Mouse (Mus musculus): Measurements from ENCODE around the gene Entpd2.
A peak's percentile ranks its signal among the peaks of the same experiment; 100 is the strongest.
"Not testable (repeated sequence)": the region's sequence is repeated elsewhere in the genome, so short reads cannot be mapped to it uniquely, and the experiment has no call there.

Entpd2 gene

DNA sequence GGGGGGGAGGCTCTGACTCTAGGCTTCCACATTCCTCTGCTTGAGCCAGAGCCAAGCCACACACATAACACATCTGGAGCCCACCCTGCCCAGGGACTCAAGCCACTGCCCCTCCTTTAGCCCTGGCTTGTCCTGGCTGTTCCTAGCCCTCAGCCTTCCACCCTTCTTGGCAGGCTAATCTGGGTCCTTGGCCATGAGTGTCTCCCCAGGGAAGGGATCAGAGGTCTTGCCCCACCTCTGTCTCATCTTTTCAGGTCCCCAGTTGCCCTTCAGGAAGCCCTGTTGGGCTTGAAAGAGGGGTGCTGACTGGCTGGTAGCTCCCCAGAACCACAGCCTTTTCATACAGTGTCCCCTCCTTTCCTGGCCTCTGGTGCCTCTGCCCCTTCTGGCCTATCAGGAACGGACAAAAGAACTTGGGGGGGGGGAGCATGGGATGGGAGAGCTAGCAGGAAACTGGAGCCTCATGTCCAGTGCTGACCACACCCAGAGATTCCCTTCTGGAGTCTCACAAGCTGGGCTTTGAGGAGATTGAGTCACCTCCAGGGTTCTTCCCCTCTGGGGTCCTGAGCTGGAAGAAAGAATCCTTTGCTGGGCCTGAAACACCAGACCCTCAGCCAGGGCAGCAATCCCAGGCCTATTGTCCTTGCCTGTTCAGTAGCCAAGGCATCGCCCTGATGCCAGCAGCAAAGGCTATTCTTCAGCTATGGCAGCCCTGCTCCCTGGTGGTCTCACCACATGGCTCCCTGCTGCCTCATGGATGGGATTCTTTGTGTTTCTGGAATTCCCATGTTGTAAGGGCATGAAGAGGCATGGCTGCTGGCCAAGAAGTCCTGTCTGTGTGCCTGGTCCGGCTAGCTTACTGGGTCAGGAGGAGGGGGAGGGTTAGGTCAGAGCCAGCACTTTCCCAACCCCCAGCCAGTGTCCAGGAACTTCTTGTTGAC, 1.1 kb upstream of the Entpd2 start:
- peak in 1 of 2 experiments; percentile 52 for DNase-seq (ENCODE audit: low spot score in 2 of 2)

- DNase-seq (ENCODE audit: low spot score in 2 of 2): no peak
Observed at GRCm38 (mm10) chr2:25396597-25396983, 916 bp downstream of the Entpd2 start.

DNA sequence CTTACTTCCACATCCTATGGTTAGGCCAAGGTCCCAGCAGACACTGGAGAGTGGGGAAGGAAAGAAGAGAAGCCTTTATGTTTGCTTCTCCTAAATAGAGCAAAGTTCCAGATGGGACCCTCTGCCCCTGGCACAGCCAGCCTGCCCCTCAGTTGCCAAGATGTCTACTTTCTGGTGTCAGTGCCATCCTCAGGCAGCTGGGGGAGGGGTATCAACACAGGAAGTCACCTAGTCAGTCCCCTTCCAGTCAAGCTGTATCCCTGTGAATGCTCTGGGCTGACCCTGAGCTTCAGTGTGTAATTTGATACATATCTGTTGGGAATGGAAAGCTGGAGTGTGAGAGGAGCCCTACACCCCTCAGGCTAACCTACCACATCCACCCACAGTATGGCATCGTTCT, 1.3 kb downstream of the Entpd2 start:
- DNase-seq (ENCODE audit: low spot score in 2 of 2): no peak

- no peak for DNase-seq (ENCODE audit: low spot score in 2 of 2)
Observed at GRCm38 (mm10) chr2:25398065-25398464, 2.4 kb downstream of the Entpd2 start.

GRCm38 (mm10) chr2:25399051-25399450, 3.4 kb downstream of the Entpd2 start, which contains the start of gene Npdc1:
Gene Npdc1 (plus strand): TSS chr2:25399351.
- no peak for DNase-seq (ENCODE audit: low spot score in 2 of 2)

GRCm38 (mm10) chr2:25400291-25400690, 4.6 kb downstream of the Entpd2 start:
- DNase-seq (ENCODE audit: low spot score in 2 of 2): no peak

- DNase-seq (ENCODE audit: low spot score in 2 of 2): peak in 1 of 2 experiments; percentile 37
Observed at GRCm38 (mm10) chr2:25400764-25401163, 5.1 kb downstream of the Entpd2 start.

GRCm38 (mm10) chr2:25402377-25402971, 6.8 kb downstream of the Entpd2 start:
- DNase-seq (ENCODE audit: low spot score in 2 of 2): peak; percentile 66 to 71

DNA sequence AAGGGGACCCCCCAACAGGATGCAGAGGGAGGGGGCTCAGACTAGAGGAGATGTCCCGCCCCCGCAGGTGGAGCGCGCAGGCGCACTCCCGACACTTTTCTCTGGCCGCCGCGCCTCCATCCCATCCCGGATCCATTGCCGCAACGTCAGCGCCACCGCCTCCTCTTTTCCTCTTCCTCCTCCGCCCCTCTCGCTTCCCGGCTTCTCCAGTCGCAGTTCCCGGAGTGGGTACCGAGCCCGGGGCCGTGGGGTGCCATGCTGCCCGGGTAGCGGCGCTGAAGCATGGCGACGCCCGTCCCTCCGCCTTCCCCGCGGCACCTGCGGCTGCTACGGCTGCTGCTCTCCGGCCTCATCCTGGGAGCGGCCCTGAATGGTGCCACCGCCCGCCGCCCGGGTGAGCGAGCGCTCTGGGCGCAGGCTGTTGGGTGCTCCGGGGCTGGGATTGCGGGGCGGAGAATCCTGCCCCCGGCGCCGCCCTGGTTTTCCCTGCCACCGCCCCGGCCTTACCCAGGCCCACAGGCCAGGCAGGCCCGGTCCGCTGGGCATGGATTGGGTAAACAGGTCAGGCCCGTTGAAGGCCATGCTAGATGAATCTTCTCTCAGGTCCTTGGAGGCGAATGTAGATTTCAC, 7.4 kb downstream of the Entpd2 start:
- DNase-seq (ENCODE audit: low spot score in 2 of 2): peak; percentile 87 to 88

GRCm38 (mm10) chr2:25403994-25404393, 8.3 kb downstream of the Entpd2 start:
- DNase-seq (ENCODE audit: low spot score in 2 of 2): no peak

DNA sequence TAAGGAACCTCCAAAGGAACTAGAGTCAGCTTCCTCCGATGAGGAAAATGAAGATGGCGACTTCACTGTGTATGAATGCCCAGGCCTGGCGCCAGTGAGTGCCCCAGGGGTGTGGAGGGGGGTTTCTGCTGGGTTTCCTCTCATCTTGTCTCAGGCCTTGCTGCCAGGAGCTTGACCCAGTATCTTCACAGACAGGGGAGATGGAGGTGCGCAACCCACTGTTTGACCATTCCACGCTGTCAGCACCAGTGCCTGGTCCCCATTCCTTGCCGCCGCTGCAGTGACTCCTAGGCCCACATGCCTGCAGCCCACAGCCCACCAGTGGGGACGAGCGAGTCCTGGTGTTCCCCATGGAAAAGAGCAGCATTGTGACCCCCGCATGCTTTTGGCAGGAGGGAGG, 13.2 kb downstream of the Entpd2 start:
- no peak for DNase-seq (ENCODE audit: low spot score in 2 of 2)

DNA sequence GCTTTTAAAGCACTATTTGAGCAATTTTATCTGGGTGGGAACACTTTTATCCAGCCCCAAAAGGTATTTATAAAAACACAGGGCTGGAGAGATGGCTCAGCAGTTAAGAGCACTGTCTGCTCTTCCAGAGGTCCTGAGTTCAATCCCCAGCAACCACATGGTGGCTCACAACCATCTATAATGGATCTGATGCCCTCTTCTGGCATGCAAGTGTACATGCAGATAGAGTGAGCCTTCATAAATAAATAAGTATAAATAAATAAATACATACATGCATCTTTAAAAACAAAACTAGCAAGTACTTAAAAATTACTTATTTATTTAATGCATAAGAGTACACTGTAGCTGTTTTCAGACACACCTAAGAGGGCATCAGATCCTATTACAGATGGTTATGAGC, 17.8 kb downstream of the Entpd2 start:
- not testable (repeated sequence) for DNase-seq (ENCODE audit: low spot score in 2 of 2)

DNA sequence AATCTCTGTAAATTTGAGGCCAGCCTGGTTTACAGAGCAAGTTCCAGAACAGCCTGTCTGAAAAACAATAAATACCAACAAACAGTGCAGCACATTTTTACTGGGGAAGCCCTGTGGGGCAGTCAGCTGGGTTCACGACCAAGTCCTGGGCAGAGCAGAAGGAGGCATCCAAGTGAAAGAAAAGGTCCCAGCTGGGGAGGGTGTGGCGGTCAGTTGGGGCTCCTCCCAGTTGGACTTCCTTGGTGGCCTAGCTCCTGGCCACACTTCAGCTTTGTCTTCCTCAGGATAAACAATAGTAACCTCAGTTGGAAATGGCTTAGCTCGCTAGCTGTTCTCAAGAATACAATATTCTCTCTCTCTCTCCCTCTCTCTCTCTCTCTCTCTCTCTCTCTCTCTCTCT, 21.8 kb downstream of the Entpd2 start:
- DNase-seq (ENCODE audit: low spot score in 2 of 2): no peak

DNA sequence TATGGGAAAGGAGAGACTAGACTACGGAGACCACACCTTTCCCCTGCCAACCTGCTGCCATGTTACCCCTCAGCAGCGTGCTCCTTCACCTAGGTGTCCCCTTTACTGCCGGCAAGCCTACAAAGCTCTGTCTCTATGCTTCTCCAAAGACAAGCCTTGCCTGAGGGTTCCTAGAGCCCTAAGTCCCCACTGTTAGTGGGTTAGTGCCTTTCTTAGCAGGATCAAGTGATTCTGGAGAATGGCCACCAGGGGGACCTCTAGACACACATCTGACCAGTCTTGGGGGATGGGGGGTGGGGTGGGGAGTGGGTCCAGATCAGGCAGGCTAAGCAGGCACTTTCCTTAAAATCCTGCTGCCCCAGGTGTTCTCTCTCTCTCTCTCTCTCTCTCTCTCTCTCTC, 26.2 kb downstream of the Entpd2 start:
- no peak for DNase-seq (ENCODE audit: low spot score in 2 of 2)

- DNase-seq (ENCODE audit: low spot score in 2 of 2): no peak
Observed at GRCm38 (mm10) chr2:25422587-25423410, 27.1 kb downstream of the Entpd2 start, which contains the start of gene Fut7. Gene Fut7 (plus strand): TSS chr2:25423267.

DNA sequence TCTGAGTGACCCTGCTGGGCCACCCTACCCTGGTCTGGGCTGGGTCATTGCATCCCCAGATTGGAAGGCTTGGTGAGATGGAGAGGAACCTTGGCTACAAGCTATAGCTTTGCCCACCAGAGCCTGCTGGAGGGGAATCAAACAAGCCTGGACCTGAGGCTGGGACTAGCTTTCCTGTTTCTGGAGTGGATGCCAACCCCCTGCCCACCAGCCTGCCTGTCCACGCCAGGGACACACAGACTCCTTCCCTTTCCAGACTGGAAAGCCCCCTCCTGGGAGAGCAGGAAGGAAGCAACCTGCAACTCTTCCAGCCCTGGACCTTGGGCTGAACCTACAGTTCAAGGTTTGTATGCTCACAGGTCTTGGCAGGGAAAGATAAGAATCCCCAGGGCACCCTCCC, 28.0 kb downstream of the Entpd2 start:
- DNase-seq (ENCODE audit: low spot score in 2 of 2): no peak

DNA sequence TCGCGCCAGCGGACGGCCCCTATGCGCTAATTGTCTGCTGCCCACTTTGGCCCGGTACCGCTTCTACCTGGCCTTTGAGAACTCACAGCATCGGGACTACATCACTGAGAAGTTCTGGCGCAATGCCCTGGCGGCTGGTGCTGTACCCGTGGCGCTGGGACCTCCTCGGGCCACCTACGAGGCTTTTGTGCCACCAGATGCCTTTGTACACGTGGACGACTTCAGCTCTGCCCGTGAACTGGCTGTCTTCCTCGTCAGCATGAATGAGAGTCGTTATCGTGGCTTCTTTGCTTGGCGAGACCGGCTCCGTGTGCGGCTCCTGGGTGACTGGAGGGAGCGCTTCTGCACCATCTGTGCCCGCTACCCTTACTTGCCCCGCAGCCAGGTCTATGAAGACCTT, 29.8 kb downstream of the Entpd2 start:
- DNase-seq (ENCODE audit: low spot score in 2 of 2): no peak

GRCm38 (mm10) chr2:25426721-25427191, 31.1 kb downstream of the Entpd2 start:
- DNase-seq (ENCODE audit: low spot score in 2 of 2): peak in 1 of 2 experiments; percentile 53

DNA sequence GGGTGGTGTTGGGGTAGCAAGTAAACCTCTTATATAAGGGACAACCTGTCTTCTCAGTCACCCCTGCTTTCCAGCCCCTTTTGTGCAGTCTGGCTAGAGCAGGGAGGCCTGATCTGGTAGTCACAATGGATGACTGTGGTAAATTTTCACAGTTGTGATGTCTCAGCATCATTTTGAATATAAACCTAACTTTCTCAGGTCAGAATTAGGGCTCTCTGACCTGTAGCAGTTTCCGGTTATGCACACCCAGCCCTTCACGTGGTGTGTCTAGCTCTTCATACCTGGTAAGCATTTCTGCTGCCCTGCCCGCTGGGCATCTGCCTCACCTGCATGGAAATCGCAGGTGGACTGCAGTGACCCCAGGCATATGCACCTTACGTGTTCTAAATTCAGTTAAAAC, 31.6 kb downstream of the Entpd2 start:
- DNase-seq (ENCODE audit: low spot score in 2 of 2): no peak

DNA sequence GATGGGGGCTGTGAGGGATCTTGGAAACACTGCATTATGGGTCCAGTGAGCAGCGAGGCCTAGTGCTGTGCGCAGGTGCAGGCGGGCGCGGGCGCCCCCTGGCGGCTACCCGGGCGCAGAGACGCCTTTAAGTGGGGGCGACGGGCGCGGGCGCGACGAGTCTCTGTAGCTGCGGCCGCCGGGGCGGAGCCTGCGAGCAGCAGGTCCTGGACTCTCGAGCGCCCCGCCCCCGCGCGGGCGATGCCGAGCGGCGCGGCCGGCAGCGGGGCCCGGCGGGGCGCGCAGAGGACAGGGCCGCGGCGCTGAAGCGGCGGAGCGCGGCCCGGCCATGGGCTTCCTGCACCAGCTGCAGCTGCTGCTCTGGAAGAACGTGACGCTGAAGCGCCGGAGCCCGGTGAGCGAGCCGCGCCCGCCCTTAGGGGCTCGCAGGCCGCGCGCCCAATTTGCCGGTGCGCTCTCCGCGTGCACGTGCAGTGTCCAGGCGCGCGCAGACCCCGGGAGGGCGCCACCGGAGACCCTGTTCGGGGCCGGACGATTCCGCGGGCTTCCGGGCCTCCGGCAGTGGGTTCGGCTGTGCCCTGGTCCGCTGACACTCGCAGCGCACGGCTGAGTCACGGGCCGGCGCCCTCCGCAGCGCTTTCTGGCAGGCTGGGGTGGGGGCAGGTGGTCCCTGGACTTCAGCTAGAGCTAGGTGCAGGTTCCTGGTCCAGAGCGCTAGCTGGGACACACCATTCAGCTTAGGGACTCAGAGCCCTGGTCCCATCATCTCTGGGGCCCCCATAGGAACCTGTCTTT, 33.0 kb downstream of the Entpd2 start, which contains the start of gene Abca2:
Abca2 (plus strand) TSS at position 262 of the 795 bp plus-strand sequence.
- DNase-seq (ENCODE audit: low spot score in 2 of 2): peak; percentile 92 to 93

Data from frontal cortex, postnatal 14 days (tissue).